Mouse (Mus musculus): ENCODE measurements around the gene Ccdc30. TPM values are rescaled to one million over a fixed set of nuclear protein-coding genes. Genes with fewer than 3 reads are reported as not detected.

The Ccdc30 gene
- polyA plus RNA-seq (2015; fragmentation: Nextera tagmentation; extraction: Ambion mirVana), result 6.6 and 6.8 TPM in 2 replicates

DNA sequence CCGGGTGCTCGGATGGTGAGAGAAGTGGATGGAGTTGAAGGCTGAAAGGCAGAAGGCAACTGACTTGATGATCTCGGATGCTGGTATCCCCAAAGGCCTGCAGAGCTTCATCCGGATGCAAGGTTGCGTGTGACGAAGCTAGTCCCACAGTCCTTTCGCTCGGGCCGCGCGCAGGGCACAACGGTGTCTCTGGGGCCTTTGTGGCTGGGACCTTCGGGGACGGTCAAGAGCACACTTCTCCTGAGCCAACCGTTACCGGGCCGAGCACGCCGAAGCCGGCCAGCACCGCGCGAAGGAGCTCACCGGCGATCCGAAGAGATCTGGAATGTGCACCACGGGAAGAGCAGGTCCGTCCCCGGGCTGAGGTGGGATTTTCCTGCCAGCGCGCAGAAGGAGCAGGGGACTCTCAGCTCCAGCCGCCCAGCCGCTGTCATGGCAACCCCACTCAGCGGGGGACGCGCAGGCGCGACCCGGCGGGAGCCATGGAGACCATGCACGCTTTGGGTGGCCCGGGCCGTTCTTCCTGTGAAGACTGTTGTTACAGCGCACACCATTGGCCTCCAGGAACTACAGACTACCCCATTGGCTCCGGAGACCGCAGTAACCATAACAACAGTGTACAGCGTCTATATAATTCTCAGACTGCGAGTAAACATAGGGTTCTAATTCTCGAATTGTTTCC lies at the start of gene Ccdc30:
Gene Ccdc30, minus strand, starts transcription at position 450 of the 682 bp plus-strand sequence.
- H3K4me2 ChIP-seq, result peak within 1 kb of the TSS; percentile 74
- WGBS, result under 1% methylated on average over 49 of the region's 49 CpGs
- H3K4me3 ChIP-seq (replicated peaks), result peak within 1 kb of the TSS; percentile 62
- no peak within 1 kb of the TSS for H3K27ac ChIP-seq
- H3K27me3 ChIP-seq, result no peaks in the 10 kb centered on the region
- H3K9me3 ChIP-seq (replicated peaks), result no peaks in the 10 kb centered on the region
- H3K9ac ChIP-seq, result peak within 1 kb of the TSS; percentile 41
- peaks cover 20% of the 10 kb centered on the region for H3K36me3 ChIP-seq
- ATAC-seq (replicated peaks; ENCODE audit: low FRiP score), result peak; percentile 100
- H3K4me1 ChIP-seq, result peaks cover 16% of the 10 kb centered on the region

GRCm38 (mm10) chr4:119463756-119464419 lies 48.6 kb upstream of the Ccdc30 start:
- no peaks in the 10 kb centered on the region for H3K9me3 ChIP-seq (replicated peaks)
- H3K36me3 ChIP-seq, result no peaks in the 10 kb centered on the region
- no peaks in the 10 kb centered on the region for H3K27me3 ChIP-seq
- no peak overlapping the region for H3K4me3 ChIP-seq (replicated peaks)
- H3K9ac ChIP-seq, result no peak overlapping the region
- ATAC-seq (replicated peaks; ENCODE audit: low FRiP score), result no peak
- H3K4me1 ChIP-seq, result peaks cover 26% of the 10 kb centered on the region
- no peak overlapping the region; the same call in 1 of the 2 replicates for H3K27ac ChIP-seq
- 74% methylated on average over 13 of the region's 13 CpGs for WGBS
- no peak overlapping the region for H3K4me2 ChIP-seq

- 44% methylated on average over 11 of the region's 11 CpGs for WGBS
- Histone ChIP-seq H3K9me3 (replicated peaks) (no peaks in the 10 kb centered on the region), H3K36me3 (no peaks in the 10 kb centered on the region), H3K4me3 (replicated peaks) (no peak overlapping the region), H3K27ac (peak overlapping the region; percentile 30; the same call in 1 of the 2 replicates), H3K4me1 (peaks cover 26% of the 10 kb centered on the region), H3K27me3 (no peaks in the 10 kb centered on the region), H3K4me2 (0 out of 2 replicates have a peak overlapping the region, but pooled peaks have one; percentile 4), H3K9ac (no peak overlapping the region)
- ATAC-seq (replicated peaks; ENCODE audit: low FRiP score), result peak; percentile 76
Observed at GRCm38 (mm10) chr4:119462858-119463755, 47.8 kb upstream of the Ccdc30 start.

DNA sequence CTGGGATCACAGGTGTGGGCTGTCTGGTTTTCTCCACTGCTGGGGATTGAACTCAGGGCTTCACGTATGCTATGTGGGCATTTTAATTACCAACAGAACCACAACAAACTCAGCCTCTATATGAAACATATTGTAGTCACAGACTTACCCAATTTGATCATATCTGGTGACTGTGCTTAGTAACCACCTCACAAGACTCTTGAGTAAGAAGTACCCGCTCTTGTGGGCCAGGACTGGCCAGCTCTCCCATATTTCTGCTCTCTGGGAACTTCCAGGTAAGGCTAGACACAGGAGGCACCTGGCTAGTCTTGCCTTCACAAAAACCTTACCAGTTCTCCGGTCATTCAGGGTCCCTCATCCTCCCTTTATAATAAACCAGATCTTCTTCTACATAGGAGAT lies 47.1 kb upstream of the Ccdc30 start:
- H3K4me3 ChIP-seq (replicated peaks), result no peak overlapping the region
- H3K4me2 ChIP-seq, result 0 out of 2 replicates have a peak overlapping the region, but pooled peaks have one; percentile 4
- H3K27ac ChIP-seq, result peak overlapping the region; percentile 30; the same call in 1 of the 2 replicates
- H3K4me1 ChIP-seq, result peaks cover 26% of the 10 kb centered on the region
- no peaks in the 10 kb centered on the region for H3K27me3 ChIP-seq
- no peak overlapping the region for H3K9ac ChIP-seq
- no peaks in the 10 kb centered on the region for H3K9me3 ChIP-seq (replicated peaks)
- 85% methylated on average over 3 of the region's 3 CpGs for WGBS
- no peaks in the 10 kb centered on the region for H3K36me3 ChIP-seq
- no peak for ATAC-seq (replicated peaks; ENCODE audit: low FRiP score)

DNA sequence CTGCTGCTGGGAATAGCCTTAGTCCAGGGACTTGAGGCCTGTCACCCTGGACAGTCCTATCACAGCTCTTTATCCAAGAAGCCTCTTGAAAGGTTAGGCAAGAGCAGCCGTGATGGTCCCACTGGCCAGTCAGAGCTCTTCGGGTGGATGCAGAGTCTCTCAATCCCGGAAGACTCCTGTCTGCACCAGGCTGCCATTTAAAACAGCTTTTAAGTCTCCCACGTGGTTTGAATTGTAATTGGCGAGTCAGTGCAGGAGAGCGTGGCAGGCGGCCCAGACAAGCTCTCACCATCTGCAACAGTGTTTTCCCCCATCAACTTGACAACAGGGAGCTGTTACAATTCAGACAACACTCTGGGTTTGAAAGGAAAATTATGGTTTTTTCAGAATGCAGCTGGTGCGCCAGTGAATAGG lies 45.4 kb upstream of the Ccdc30 start:
- Histone ChIP-seq H3K4me1 (peaks cover 26% of the 10 kb centered on the region), H3K9ac (no peak overlapping the region), H3K4me2 (peak overlapping the region; percentile 25), H3K9me3 (replicated peaks) (no peaks in the 10 kb centered on the region), H3K27me3 (no peaks in the 10 kb centered on the region), H3K36me3 (no peaks in the 10 kb centered on the region), H3K27ac (peak overlapping the region; percentile 54), H3K4me3 (replicated peaks) (no peak overlapping the region)
- 20% methylated on average over 8 of the region's 8 CpGs for WGBS
- peak; percentile 69 for ATAC-seq (replicated peaks; ENCODE audit: low FRiP score)

- no peak overlapping the region for H3K4me2 ChIP-seq
- 70% methylated on average over 5 of the region's 5 CpGs for WGBS
Observed at GRCm38 (mm10) chr4:119460296-119460695, 45.0 kb upstream of the Ccdc30 start.

DNA sequence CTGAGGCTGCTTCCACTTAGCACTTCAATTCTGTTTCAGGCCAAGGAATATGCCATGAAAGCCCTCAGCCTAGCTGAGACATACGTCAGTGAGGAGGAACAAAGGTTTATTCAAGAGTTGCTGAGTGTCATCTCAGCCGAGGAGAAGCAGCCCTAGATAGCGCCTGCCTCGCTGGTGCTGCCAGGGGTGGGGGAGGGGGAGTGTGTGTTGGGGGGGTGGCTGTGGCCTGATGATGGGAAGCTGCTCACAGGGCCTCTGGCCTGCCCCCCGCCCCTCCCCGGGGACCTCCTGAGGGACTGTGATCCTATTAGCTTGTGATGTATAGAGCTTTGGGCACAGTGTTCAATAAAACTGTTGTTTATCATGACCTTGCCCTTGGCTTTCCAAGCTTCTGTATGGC lies 38.2 kb upstream of the Ccdc30 start:
- Histone ChIP-seq H3K27ac (no peak overlapping the region), H3K9me3 (replicated peaks) (no peaks in the 10 kb centered on the region), H3K9ac (no peak overlapping the region), H3K27me3 (no peaks in the 10 kb centered on the region), H3K36me3 (no peaks in the 10 kb centered on the region), H3K4me1 (peaks cover 4% of the 10 kb centered on the region; the same call in 1 of the 2 replicates), H3K4me2 (no peak overlapping the region), H3K4me3 (replicated peaks) (no peak overlapping the region)
- 22% methylated on average over 6 of the region's 6 CpGs for WGBS
- no peak for ATAC-seq (replicated peaks; ENCODE audit: low FRiP score)

More at GRCm38 (mm10) chr4:119460296-119460695, 45.0 kb upstream of the Ccdc30 start:
- no peak for ATAC-seq (replicated peaks; ENCODE audit: low FRiP score)
- Histone ChIP-seq H3K27me3 (no peaks in the 10 kb centered on the region), H3K9ac (no peak overlapping the region), H3K9me3 (replicated peaks) (no peaks in the 10 kb centered on the region), H3K36me3 (no peaks in the 10 kb centered on the region), H3K4me3 (replicated peaks) (no peak overlapping the region), H3K27ac (peak overlapping the region; percentile 54), H3K4me1 (peaks cover 26% of the 10 kb centered on the region)

DNA sequence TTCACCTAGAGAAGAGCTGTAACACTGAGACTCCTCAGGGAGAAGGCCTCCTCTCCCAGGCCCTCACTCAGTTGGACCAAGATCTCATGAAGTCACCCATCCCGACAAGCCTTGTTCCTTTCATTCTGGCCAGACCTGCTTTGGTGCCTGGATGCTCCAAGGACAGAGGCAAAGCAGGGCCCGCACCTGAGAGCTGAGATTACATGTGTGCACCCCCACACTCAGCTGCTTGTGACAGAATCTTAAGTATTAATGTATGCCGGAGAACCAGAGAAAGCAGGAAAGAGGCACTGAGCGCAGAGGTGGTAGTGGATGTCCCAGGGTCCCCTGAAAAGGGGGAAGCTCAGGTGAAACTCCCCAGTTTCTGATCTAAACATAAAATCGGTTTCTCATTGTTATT lies 37.8 kb upstream of the Ccdc30 start:
- no peak for ATAC-seq (replicated peaks; ENCODE audit: low FRiP score)
- H3K27me3 ChIP-seq, result no peaks in the 10 kb centered on the region
- no peak overlapping the region for H3K9ac ChIP-seq
- no peak overlapping the region for H3K4me2 ChIP-seq
- peaks cover 4% of the 10 kb centered on the region; the same call in 1 of the 2 replicates for H3K4me1 ChIP-seq
- WGBS, result 67% methylated on average over 5 of the region's 5 CpGs
- H3K36me3 ChIP-seq, result no peaks in the 10 kb centered on the region
- H3K27ac ChIP-seq, result no peak overlapping the region
- no peaks in the 10 kb centered on the region for H3K9me3 ChIP-seq (replicated peaks)
- no peak overlapping the region for H3K4me3 ChIP-seq (replicated peaks)

- Histone ChIP-seq H3K9ac (no peak overlapping the region), H3K4me1 (peaks cover 4% of the 10 kb centered on the region; the same call in 1 of the 2 replicates), H3K36me3 (no peaks in the 10 kb centered on the region), H3K27ac (no peak overlapping the region), H3K27me3 (no peaks in the 10 kb centered on the region), H3K4me2 (no peak overlapping the region), H3K4me3 (replicated peaks) (no peak overlapping the region), H3K9me3 (replicated peaks) (no peaks in the 10 kb centered on the region)
- no peak for ATAC-seq (replicated peaks; ENCODE audit: low FRiP score)
- 60% methylated on average over 7 of the region's 7 CpGs for WGBS
Observed at GRCm38 (mm10) chr4:119450436-119450835, 35.1 kb upstream of the Ccdc30 start.

DNA sequence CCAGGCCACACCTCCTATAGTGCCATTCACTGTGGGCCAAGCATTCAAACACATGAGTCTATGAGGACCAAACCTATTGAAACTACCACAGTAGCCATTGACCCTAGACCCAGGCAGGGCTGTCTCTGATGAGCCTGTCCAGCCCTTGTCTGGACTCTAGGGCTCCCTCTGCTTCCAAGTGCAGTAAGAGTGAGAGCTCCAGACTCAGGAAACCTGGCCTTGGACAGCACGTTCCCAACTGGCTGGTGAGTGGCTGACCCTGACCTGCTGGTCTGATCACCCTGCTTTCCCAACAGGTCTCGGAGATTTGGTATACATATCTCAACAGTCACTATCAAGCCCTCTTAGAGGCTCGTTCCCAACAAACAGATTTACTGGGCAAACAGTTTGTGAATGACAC lies 32.5 kb upstream of the Ccdc30 start:
- H3K4me3 ChIP-seq (replicated peaks), result no peak overlapping the region
- no peaks in the 10 kb centered on the region for H3K4me1 ChIP-seq
- 80% methylated on average over 3 of the region's 3 CpGs for WGBS
- no peaks in the 10 kb centered on the region for H3K27me3 ChIP-seq
- no peaks in the 10 kb centered on the region for H3K36me3 ChIP-seq
- H3K4me2 ChIP-seq, result no peak overlapping the region
- H3K9ac ChIP-seq, result no peak overlapping the region
- no peaks in the 10 kb centered on the region for H3K9me3 ChIP-seq (replicated peaks)
- ATAC-seq (replicated peaks; ENCODE audit: low FRiP score), result no peak
- no peak overlapping the region for H3K27ac ChIP-seq

GRCm38 (mm10) chr4:119447261-119447660 lies 31.9 kb upstream of the Ccdc30 start:
- no peak overlapping the region for H3K4me3 ChIP-seq (replicated peaks)
- peaks cover 4% of the 10 kb centered on the region for H3K4me1 ChIP-seq
- no peaks in the 10 kb centered on the region for H3K9me3 ChIP-seq (replicated peaks)
- no peak overlapping the region for H3K4me2 ChIP-seq
- no peaks in the 10 kb centered on the region for H3K27me3 ChIP-seq
- no peak overlapping the region for H3K27ac ChIP-seq
- H3K36me3 ChIP-seq, result no peaks in the 10 kb centered on the region
- 93% methylated on average over 6 of the region's 6 CpGs for WGBS
- ATAC-seq (replicated peaks; ENCODE audit: low FRiP score), result no peak
- no peak overlapping the region for H3K9ac ChIP-seq
